Comparison of ENCODE assay signal across 8 mouse cellular contexts in genomic region chr17:5841943-5842273, GRCm38 (mm10). TPM values are rescaled to one million over a fixed set of nuclear protein-coding genes. Genes with fewer than 3 reads are reported as not detected.
DNase-seq lines count a peak whose midpoint lies in the region; ATAC-seq and TF ChIP-seq lines count a peak whose summit lies in the region.

No protein-coding gene starts in this region.

- H3K27ac ChIP-seq in thymus, adult 2 months (ENCODE audit: control insufficient read depth, insufficient read depth, low read length), result no peak overlapping the region
- peak overlapping the region; percentile 97 for H3K27ac ChIP-seq in liver, embryonic 11.5 days (ENCODE audit: low read depth, low read length)

- H3K4me1 ChIP-seq in erythroblast, embryonic 14.5 days (ENCODE audit: control insufficient read depth), result peaks cover 24% of the 10 kb centered on the region
- peaks cover 4% of the 10 kb centered on the region; the same call in 1 of the 2 replicates for H3K4me1 ChIP-seq in thymus, adult 2 months (replicated peaks; ENCODE audit: control insufficient read depth, insufficient read depth, low read length)
- peaks cover 26% of the 10 kb centered on the region for H3K4me1 ChIP-seq in liver, embryonic 11.5 days (replicated peaks; ENCODE audit: control insufficient read depth, insufficient read depth, low read length)

- no peak for DNase-seq in thymus, adult 2 months
- DNase-seq in thymus, adult 18-20 months, result no peak
- no peak for DNase-seq in liver, embryonic 11.5 days (ENCODE audit: low spot score)
- no peak for DNase-seq in embryo, embryonic 10.5 days (ENCODE audit: low spot score)
- DNase-seq in right cerebral cortex, postnatal 36 days (ENCODE audit: low spot score in 2 of 2), result no peak
- no peak for DNase-seq in cerebellum, postnatal 10 days

- peak overlapping the region; percentile 96 for H3K9ac ChIP-seq in liver, embryonic 11.5 days (ENCODE audit: low read depth, low read length)

- peaks cover 16% of the 10 kb centered on the region for H3K27me3 ChIP-seq in erythroblast, embryonic 14.5 days (ENCODE audit: control insufficient read depth)
- H3K27me3 ChIP-seq in thymus, adult 2 months (ENCODE audit: control insufficient read depth, insufficient read depth, low read length), result no peaks in the 10 kb centered on the region; the same call in 1 of the 2 replicates
- no peaks in the 10 kb centered on the region for H3K27me3 ChIP-seq in liver, embryonic 11.5 days (replicated peaks; ENCODE audit: control insufficient read depth, insufficient read depth, low read length)

- H3K4me2 ChIP-seq in liver, embryonic 11.5 days, result peak overlapping the region; percentile 80

- WGBS in thymus, adult 2 months, result 5% methylated on average over 7 of the region's 7 CpGs
- WGBS in liver, embryonic 11.5 days, result 1% methylated on average over 7 of the region's 7 CpGs

- no peaks in the 10 kb centered on the region for H3K36me3 ChIP-seq in erythroblast, embryonic 14.5 days (ENCODE audit: control insufficient read depth)
- H3K36me3 ChIP-seq in thymus, adult 2 months (ENCODE audit: control insufficient read depth, insufficient read depth, low read length), result no peaks in the 10 kb centered on the region
- no peaks in the 10 kb centered on the region for H3K36me3 ChIP-seq in liver, embryonic 11.5 days (ENCODE audit: control insufficient read depth, insufficient read depth, low read length)

- no peak for TF ChIP-seq CTCF in thymus, adult 2 months (IDR thresholded peaks at IDR 0.05; ENCODE audit: borderline replicate concordance, control insufficient read depth, extremely low read depth, insufficient read depth, low read length, poor library complexity)

- peak overlapping the region; percentile 77 for H3K4me3 ChIP-seq in erythroblast, embryonic 14.5 days (replicated peaks)
- peak overlapping the region; percentile 55 for H3K4me3 ChIP-seq in thymus, adult 2 months (ENCODE audit: control insufficient read depth, insufficient read depth, low read length)
- peak overlapping the region; percentile 90 for H3K4me3 ChIP-seq in liver, embryonic 11.5 days (ENCODE audit: low read depth, low read length)

- TF ChIP-seq POLR2A in thymus, adult 2 months (IDR thresholded peaks at IDR 0.05; ENCODE audit: control insufficient read depth, extremely low read depth, insufficient read depth, low read length, poor library complexity), result no peak

- no peaks in the 10 kb centered on the region for H3K9me3 ChIP-seq in erythroblast, embryonic 14.5 days (ENCODE audit: control insufficient read depth, low read length)
- no peaks in the 10 kb centered on the region for H3K9me3 ChIP-seq in liver, embryonic 11.5 days (ENCODE audit: control insufficient read depth, low read length)

- ATAC-seq in erythroblast, adult 5-6 weeks (replicated peaks; ENCODE audit: low FRiP score, poor library complexity, severe bottlenecking), result no peak
- no peak for ATAC-seq in liver, embryonic 11.5 days (replicated peaks; ENCODE audit: low FRiP score)

RNA-seq across cellular contexts. Expression of gene Snx9, which starts 0.8 kb away (rescaled TPM):
- polyA plus RNA-seq in erythroblast, embryonic 14.5 days (2012), result 0.20 and 0.32 TPM in 2 replicates
- 13.3 and 16.7 TPM in 2 replicates for total RNA-seq in erythroblast, adult 5-6 weeks (2015; ENCODE audit: low replicate concordance)
- 7.5 and 9.8 TPM in 2 replicates for total RNA-seq in erythroblast, adult 5-6 weeks (2017; ENCODE audit: low replicate concordance)
- 11.2 and 12.5 TPM in 2 replicates for polyA plus RNA-seq in thymus, adult 2 months (2012; rRNA removed)
- polyA plus RNA-seq in liver, embryonic 11.5 days (2014; fragmentation: Nextera tagmentation; extraction: Ambion mirVana), result 31.2 and 35.4 TPM in 2 replicates
